Mouse (Mus musculus) bone marrow, adult 2 months (tissue): ENCODE results near the gene Mitf.

Experiments
- CTCF ChIP-seq: fragments of 200-500 bp; IDR thresholded peaks from 2 replicates; pipeline ENCODE4 v1.5.1; 2011; ENCODE audit warnings: low read length, control low read depth; ENCODE audit not compliant: control insufficient read depth, insufficient read depth
- POLR2A ChIP-seq: fragments of 200-500 bp; IDR thresholded peaks from 2 replicates; pipeline ENCODE4 v1.6.1; 2011; ENCODE audit warnings: low read depth, mild to moderate bottlenecking, control low read depth, low read length, borderline replicate concordance; ENCODE audit not compliant: control insufficient read depth

- no peak for TF ChIP-seq CTCF
- TF ChIP-seq POLR2A: no peak
Observed at GRCm38 (mm10) chr6:97820505-97820904, 13.7 kb downstream of the Mitf start.
